Mouse (Mus musculus): ENCODE results near the gene Egfr. TPM values are rescaled to one million over a fixed set of nuclear protein-coding genes. Genes with fewer than 3 reads are reported as not detected.

Egfr gene
- polyA plus RNA-seq, 1 experiment from 2014 or later = 1.7 TPM

GRCm38 (mm10) chr11:16813298-16813697 is 61.3 kb downstream of the Egfr start:
- Histone ChIP-seq H3K9me3 (no peaks in the 10 kb centered on the region), H3K4me2 (replicated peaks) (no peak overlapping the region), H3K36me3 (no peaks in the 10 kb centered on the region), H3K4me3 (replicated peaks) (no peak overlapping the region), H3K27me3 (no peaks in the 10 kb centered on the region), H3K4me1 (replicated peaks) (no peaks in the 10 kb centered on the region), H3K9ac (replicated peaks) (no peak overlapping the region), H3K27ac (no peak overlapping the region)
- ATAC-seq = no peak

- no peak overlapping the region for H3K4me2 ChIP-seq (replicated peaks)
- 94% methylated on average over 9 of the region's 9 CpGs for WGBS
Measured at GRCm38 (mm10) chr11:16816414-16816813, 64.4 kb downstream of the Egfr start.

GRCm38 (mm10) chr11:16817336-16818034 is 65.5 kb downstream of the Egfr start:
- Histone ChIP-seq H3K27me3 (no peaks in the 10 kb centered on the region), H3K4me1 (replicated peaks) (no peaks in the 10 kb centered on the region), H3K4me3 (replicated peaks) (no peak overlapping the region), H3K36me3 (no peaks in the 10 kb centered on the region), H3K9ac (replicated peaks) (no peak overlapping the region), H3K9me3 (no peaks in the 10 kb centered on the region), H3K4me2 (replicated peaks) (no peak overlapping the region), H3K27ac (no peak overlapping the region)
- WGBS = 86% methylated on average over 6 of the region's 6 CpGs
- ATAC-seq = no peak

More at GRCm38 (mm10) chr11:16816414-16816813, 64.4 kb downstream of the Egfr start:
- no peak overlapping the region for H3K9ac ChIP-seq (replicated peaks)
- H3K4me1 ChIP-seq (replicated peaks) = no peaks in the 10 kb centered on the region
- no peaks in the 10 kb centered on the region for H3K9me3 ChIP-seq
- ATAC-seq = no peak
- no peak overlapping the region for H3K4me3 ChIP-seq (replicated peaks)
- no peaks in the 10 kb centered on the region for H3K27me3 ChIP-seq
- no peaks in the 10 kb centered on the region for H3K36me3 ChIP-seq
- no peak overlapping the region for H3K27ac ChIP-seq

- H3K27ac ChIP-seq = no peak overlapping the region
- H3K4me3 ChIP-seq (replicated peaks) = no peak overlapping the region
- no peak for ATAC-seq
- H3K4me2 ChIP-seq (replicated peaks) = no peak overlapping the region
- H3K4me1 ChIP-seq (replicated peaks) = no peaks in the 10 kb centered on the region
- 86% methylated on average over 1 of the region's 1 CpGs for WGBS
- H3K27me3 ChIP-seq = no peaks in the 10 kb centered on the region
- H3K9ac ChIP-seq (replicated peaks) = no peak overlapping the region
- no peaks in the 10 kb centered on the region for H3K9me3 ChIP-seq
- H3K36me3 ChIP-seq = no peaks in the 10 kb centered on the region
Measured at GRCm38 (mm10) chr11:16819424-16819823, 67.4 kb downstream of the Egfr start.

- no peaks in the 10 kb centered on the region for H3K4me1 ChIP-seq (replicated peaks)
- H3K4me2 ChIP-seq (replicated peaks) = no peak overlapping the region
- ATAC-seq = 0 out of 2 replicates have a peak, but pooled peaks have one; percentile 37
- 59% methylated on average over 6 of the region's 6 CpGs for WGBS
- no peaks in the 10 kb centered on the region for H3K9me3 ChIP-seq
- no peak overlapping the region for H3K4me3 ChIP-seq (replicated peaks)
- no peaks in the 10 kb centered on the region for H3K36me3 ChIP-seq
- H3K9ac ChIP-seq (replicated peaks) = no peak overlapping the region
- no peak overlapping the region for H3K27ac ChIP-seq
- H3K27me3 ChIP-seq = no peaks in the 10 kb centered on the region
Measured at GRCm38 (mm10) chr11:16820138-16820537, 68.1 kb downstream of the Egfr start.

GRCm38 (mm10) chr11:16821668-16822254 is 69.8 kb downstream of the Egfr start:
- H3K9me3 ChIP-seq = no peaks in the 10 kb centered on the region
- H3K4me1 ChIP-seq (replicated peaks) = no peaks in the 10 kb centered on the region
- no peaks in the 10 kb centered on the region for H3K27me3 ChIP-seq
- WGBS = 92% methylated on average over 6 of the region's 6 CpGs
- H3K4me3 ChIP-seq (replicated peaks) = no peak overlapping the region
- H3K27ac ChIP-seq = no peak overlapping the region
- no peak overlapping the region for H3K4me2 ChIP-seq (replicated peaks)
- H3K36me3 ChIP-seq = no peaks in the 10 kb centered on the region
- H3K9ac ChIP-seq (replicated peaks) = no peak overlapping the region
- no peak for ATAC-seq

- no peak overlapping the region for H3K27ac ChIP-seq
- 58% methylated on average over 4 of the region's 4 CpGs for WGBS
- no peaks in the 10 kb centered on the region for H3K27me3 ChIP-seq
- no peaks in the 10 kb centered on the region for H3K9me3 ChIP-seq
- H3K9ac ChIP-seq (replicated peaks) = no peak overlapping the region
- no peaks in the 10 kb centered on the region for H3K4me1 ChIP-seq (replicated peaks)
- no peak overlapping the region for H3K4me2 ChIP-seq (replicated peaks)
- H3K36me3 ChIP-seq = no peaks in the 10 kb centered on the region
- no peak overlapping the region for H3K4me3 ChIP-seq (replicated peaks)
- no peak for ATAC-seq
Measured at GRCm38 (mm10) chr11:16823830-16824545, 72.0 kb downstream of the Egfr start.

GRCm38 (mm10) chr11:16829468-16829867 is 77.5 kb downstream of the Egfr start:
- no peaks in the 10 kb centered on the region for H3K9me3 ChIP-seq
- H3K27ac ChIP-seq = no peak overlapping the region
- H3K4me2 ChIP-seq (replicated peaks) = no peak overlapping the region
- H3K9ac ChIP-seq (replicated peaks) = no peak overlapping the region
- H3K27me3 ChIP-seq = no peaks in the 10 kb centered on the region
- H3K36me3 ChIP-seq = no peaks in the 10 kb centered on the region
- WGBS = 90% methylated on average over 3 of the region's 3 CpGs
- no peak overlapping the region for H3K4me3 ChIP-seq (replicated peaks)
- ATAC-seq = no peak
- peaks cover 3% of the 10 kb centered on the region; the same call in 1 of the 2 replicates for H3K4me1 ChIP-seq (replicated peaks)

- H3K9ac ChIP-seq (replicated peaks) = no peak overlapping the region
- H3K4me2 ChIP-seq (replicated peaks) = no peak overlapping the region
- peaks cover 3% of the 10 kb centered on the region; the same call in 1 of the 2 replicates for H3K4me1 ChIP-seq (replicated peaks)
- H3K27ac ChIP-seq = no peak overlapping the region
- 66% methylated on average over 8 of the region's 8 CpGs for WGBS
- no peak overlapping the region for H3K4me3 ChIP-seq (replicated peaks)
- no peak for ATAC-seq
- no peaks in the 10 kb centered on the region for H3K9me3 ChIP-seq
- H3K27me3 ChIP-seq = no peaks in the 10 kb centered on the region
- no peaks in the 10 kb centered on the region for H3K36me3 ChIP-seq
Measured at GRCm38 (mm10) chr11:16830531-16831227, 78.7 kb downstream of the Egfr start.

GRCm38 (mm10) chr11:16831974-16832464 is 80.0 kb downstream of the Egfr start:
- Histone ChIP-seq H3K4me3 (replicated peaks) (no peak overlapping the region), H3K4me2 (replicated peaks) (no peak overlapping the region), H3K4me1 (replicated peaks) (peaks cover 3% of the 10 kb centered on the region; the same call in 1 of the 2 replicates), H3K9me3 (no peaks in the 10 kb centered on the region), H3K9ac (replicated peaks) (no peak overlapping the region), H3K27me3 (no peaks in the 10 kb centered on the region), H3K36me3 (no peaks in the 10 kb centered on the region), H3K27ac (no peak overlapping the region)
- WGBS = 61% methylated on average over 5 of the region's 5 CpGs
- ATAC-seq = peak; percentile 58; the same call in 1 of the 2 replicates

- no peaks in the 10 kb centered on the region for H3K4me1 ChIP-seq (replicated peaks)
- no peaks in the 10 kb centered on the region for H3K36me3 ChIP-seq
- H3K9me3 ChIP-seq = no peaks in the 10 kb centered on the region
- H3K27ac ChIP-seq = no peak overlapping the region
- no peak overlapping the region for H3K4me3 ChIP-seq (replicated peaks)
- no peak overlapping the region for H3K9ac ChIP-seq (replicated peaks)
- no peak for ATAC-seq
- no peak overlapping the region for H3K4me2 ChIP-seq (replicated peaks)
- WGBS = 84% methylated on average over 3 of the region's 3 CpGs
- no peaks in the 10 kb centered on the region for H3K27me3 ChIP-seq
Measured at GRCm38 (mm10) chr11:16838772-16839171, 86.8 kb downstream of the Egfr start.

- Histone ChIP-seq H3K9me3 (no peaks in the 10 kb centered on the region), H3K36me3 (no peaks in the 10 kb centered on the region), H3K4me3 (replicated peaks) (no peak overlapping the region), H3K27me3 (no peaks in the 10 kb centered on the region), H3K4me1 (replicated peaks) (no peaks in the 10 kb centered on the region), H3K27ac (no peak overlapping the region), H3K4me2 (replicated peaks) (no peak overlapping the region), H3K9ac (replicated peaks) (no peak overlapping the region)
- WGBS = 93% methylated on average over 3 of the region's 3 CpGs
- ATAC-seq = no peak
Measured at GRCm38 (mm10) chr11:16842924-16843323, 90.9 kb downstream of the Egfr start.

All from midbrain, embryonic 13.5 days (tissue).